Mouse (Mus musculus) forebrain, embryonic 15.5 days (tissue): ENCODE results near the gene Sebox. TPM values are rescaled to one million over a fixed set of nuclear protein-coding genes. Genes with fewer than 3 reads are reported as not detected.

Experiments
- ATAC-seq: fragments of 200-750 bp; cut with Nextera tagmentation; replicated peaks from 2 replicates; pipeline ENCODE4 v1.8.0; 2017; ENCODE audit warnings: mild to moderate bottlenecking, moderate TSS enrichment, moderate library complexity
- H3K27ac ChIP-seq: fragments of 300-500 bp; sonication (generic); replicated peaks from 2 replicates; pipeline ENCODE4 v1.5.1; 2015; ENCODE audit warnings: mild to moderate bottlenecking, inconsistent platforms
- H3K27me3 ChIP-seq: fragments of 300-500 bp; sonication (generic); 2 replicates; pipeline ENCODE4 v1.6.1; 2015; ENCODE audit warnings: inconsistent platforms
- H3K36me3 ChIP-seq: fragments of 300-500 bp; sonication (generic); 2 replicates; pipeline ENCODE4 v1.6.1; 2015; ENCODE audit warnings: mild to moderate bottlenecking, inconsistent platforms
- H3K4me1 ChIP-seq: fragments of 300-500 bp; sonication (generic); 2 replicates; pipeline ENCODE4 v1.6.1; 2015; ENCODE audit warnings: inconsistent platforms
- H3K4me2 ChIP-seq: fragments of 300-500 bp; sonication (generic); replicated peaks from 2 replicates; pipeline ENCODE4 v1.6.1; 2015; ENCODE audit warnings: mild to moderate bottlenecking, inconsistent platforms
- H3K4me3 ChIP-seq: fragments of 300-500 bp; sonication (generic); 2 replicates; pipeline ENCODE4 v1.5.1; 2015; ENCODE audit warnings: mild to moderate bottlenecking, inconsistent platforms
- H3K9ac ChIP-seq: fragments of 300-500 bp; sonication (generic); replicated peaks from 2 replicates; pipeline ENCODE4 v1.6.1; 2015; ENCODE audit warnings: mild to moderate bottlenecking, inconsistent platforms
- H3K9me3 ChIP-seq: fragments of 300-500 bp; sonication (generic); 2 replicates; pipeline ENCODE4 v1.6.1; 2016; ENCODE audit warnings: inconsistent platforms
- WGBS: fragments of 180-500 bp; shearing (Covaris S2); methylation state at CpG from one replicate; pipeline ENCODE4 v1.1.7; 2015; ENCODE audit warnings: mixed read lengths; 5-methylcytosine and 5-hydroxymethylcytosine counted together
- polyA plus RNA-seq: library from polyadenylated mRNA; unstranded; fragments of >200 nt; fragmentation: Nextera tagmentation; extraction: Ambion mirVana; gene quantifications from 2 replicates; pipeline ENCODE4 v1.2.1, GENCODE M21; 2015

Sebox gene
- polyA plus RNA-seq, 1 experiment from 2014 or later, result not detected

- Histone ChIP-seq H3K4me3 (no peak overlapping the region), H3K4me1 (peaks cover 17% of the 10 kb centered on the region), H3K27me3 (no peaks in the 10 kb centered on the region), H3K9ac (no peak overlapping the region), H3K9me3 (no peaks in the 10 kb centered on the region), H3K27ac (no peak overlapping the region), H3K36me3 (no peaks in the 10 kb centered on the region; the same call in 1 of the 2 replicates), H3K4me2 (no peak overlapping the region)
- no peak for ATAC-seq
- 88% methylated on average over 7 of the region's 7 CpGs for WGBS
Measured at GRCm38 (mm10) chr11:78467515-78467914, 35.7 kb upstream of the Sebox start.

- H3K9ac ChIP-seq, result no peak overlapping the region
- no peak for ATAC-seq
- H3K4me2 ChIP-seq, result no peak overlapping the region
- WGBS, result 73% methylated on average over 3 of the region's 3 CpGs
- H3K36me3 ChIP-seq, result no peaks in the 10 kb centered on the region; the same call in 1 of the 2 replicates
- H3K27ac ChIP-seq, result no peak overlapping the region
- H3K4me3 ChIP-seq, result no peak overlapping the region
- no peaks in the 10 kb centered on the region for H3K9me3 ChIP-seq
- H3K4me1 ChIP-seq, result peaks cover 17% of the 10 kb centered on the region
- no peaks in the 10 kb centered on the region for H3K27me3 ChIP-seq
Measured at GRCm38 (mm10) chr11:78467932-78468331, 35.3 kb upstream of the Sebox start.

GRCm38 (mm10) chr11:78471326-78472103, 31.7 kb upstream of the Sebox start:
- H3K4me1 ChIP-seq, result peaks cover 4% of the 10 kb centered on the region
- no peak overlapping the region for H3K4me2 ChIP-seq
- 92% methylated on average over 10 of the region's 10 CpGs for WGBS
- no peak overlapping the region for H3K27ac ChIP-seq
- no peak overlapping the region for H3K9ac ChIP-seq
- no peaks in the 10 kb centered on the region for H3K9me3 ChIP-seq
- no peak overlapping the region for H3K4me3 ChIP-seq
- no peak for ATAC-seq
- H3K36me3 ChIP-seq, result peaks cover 5% of the 10 kb centered on the region; the same call in 1 of the 2 replicates
- H3K27me3 ChIP-seq, result no peaks in the 10 kb centered on the region

GRCm38 (mm10) chr11:78475289-78475688, 28.0 kb upstream of the Sebox start:
- Histone ChIP-seq H3K36me3 (peaks cover 11% of the 10 kb centered on the region), H3K9ac (no peak overlapping the region), H3K9me3 (no peaks in the 10 kb centered on the region), H3K4me3 (no peak overlapping the region), H3K27me3 (no peaks in the 10 kb centered on the region), H3K4me1 (no peaks in the 10 kb centered on the region), H3K4me2 (no peak overlapping the region), H3K27ac (no peak overlapping the region)
- no peak for ATAC-seq
- 87% methylated on average over 3 of the region's 3 CpGs for WGBS

DNA sequence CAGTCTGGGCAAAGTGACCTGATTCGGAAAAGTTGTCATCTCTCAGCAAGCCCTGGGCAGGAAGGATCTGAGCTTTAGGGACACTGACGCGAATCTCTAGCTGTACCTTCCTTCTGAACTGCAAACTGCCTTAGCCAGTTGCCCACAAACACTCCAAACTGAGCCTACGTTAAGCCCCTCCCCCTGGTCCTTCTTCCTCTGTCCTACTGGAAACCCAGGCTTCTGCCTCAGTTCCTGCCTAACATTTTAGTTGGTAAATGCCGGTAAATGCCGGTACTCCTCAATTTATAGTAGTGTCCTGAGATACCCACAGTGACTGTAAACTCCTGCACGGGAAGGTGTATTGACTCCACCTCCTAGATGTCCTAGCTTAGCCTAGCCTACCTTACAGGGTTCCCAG, 19.6 kb upstream of the Sebox start:
- Histone ChIP-seq H3K9ac (no peak overlapping the region), H3K4me3 (no peak overlapping the region), H3K27me3 (no peaks in the 10 kb centered on the region), H3K27ac (no peak overlapping the region), H3K4me2 (no peak overlapping the region), H3K36me3 (peaks cover 64% of the 10 kb centered on the region), H3K9me3 (no peaks in the 10 kb centered on the region), H3K4me1 (no peaks in the 10 kb centered on the region)
- 68% methylated on average over 7 of the region's 7 CpGs for WGBS
- no peak for ATAC-seq

- ATAC-seq, result no peak
- H3K4me1 ChIP-seq, result peaks cover 11% of the 10 kb centered on the region
- H3K27me3 ChIP-seq, result peaks cover 12% of the 10 kb centered on the region; the same call in 1 of the 2 replicates
- H3K9me3 ChIP-seq, result no peaks in the 10 kb centered on the region
- H3K27ac ChIP-seq, result no peak overlapping the region
- H3K4me3 ChIP-seq, result no peak overlapping the region
- H3K4me2 ChIP-seq, result no peak overlapping the region
- WGBS, result 3% methylated on average over 8 of the region's 8 CpGs
- no peak overlapping the region for H3K9ac ChIP-seq
- H3K36me3 ChIP-seq, result peaks cover 33% of the 10 kb centered on the region
Measured at GRCm38 (mm10) chr11:78488168-78488567, 15.1 kb upstream of the Sebox start.

DNA sequence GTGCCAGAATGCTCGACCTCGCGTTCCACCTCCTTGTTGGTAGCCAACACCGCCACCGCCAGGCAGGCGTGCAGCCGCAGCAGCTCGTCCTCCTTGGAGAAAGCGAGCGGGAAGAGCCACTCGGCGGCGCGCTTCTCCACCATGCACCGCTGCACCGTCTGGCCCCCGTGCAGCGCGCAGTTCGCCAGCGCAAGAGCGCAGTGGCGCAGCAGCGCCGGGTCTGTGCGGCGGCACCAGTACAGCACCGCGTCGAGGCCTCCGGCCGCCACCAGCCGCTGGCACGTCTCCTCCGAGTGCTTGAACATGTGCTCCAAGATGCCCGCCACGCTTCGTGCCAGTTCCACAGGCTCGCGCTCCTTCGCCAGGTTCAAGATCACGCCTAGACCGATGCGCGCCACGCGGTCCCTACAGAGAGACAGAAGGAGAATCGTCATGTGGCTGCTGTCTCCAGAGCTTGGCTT, 12.4 kb upstream of the Sebox start:
- peaks cover 24% of the 10 kb centered on the region for H3K4me1 ChIP-seq
- WGBS, result 5% methylated on average over 48 of the region's 48 CpGs
- peak overlapping the region; percentile 30; the same call in 1 of the 2 replicates for H3K9ac ChIP-seq
- peak overlapping the region; percentile 23 for H3K4me3 ChIP-seq
- peak overlapping the region; percentile 51 for H3K4me2 ChIP-seq
- H3K9me3 ChIP-seq, result no peaks in the 10 kb centered on the region
- peaks cover 16% of the 10 kb centered on the region for H3K36me3 ChIP-seq
- ATAC-seq, result peak; percentile 84
- no peak overlapping the region for H3K27ac ChIP-seq
- peaks cover 12% of the 10 kb centered on the region; the same call in 1 of the 2 replicates for H3K27me3 ChIP-seq

- Histone ChIP-seq H3K36me3 (no peaks in the 10 kb centered on the region), H3K4me1 (peaks cover 34% of the 10 kb centered on the region), H3K9ac (peak overlapping the region; percentile 96; the same call in 1 of the 2 replicates), H3K27me3 (0 out of 2 replicates have a peak, but pooled peaks cover 5% of the 10 kb centered on the region), H3K9me3 (no peaks in the 10 kb centered on the region), H3K4me3 (peak overlapping the region; percentile 92), H3K27ac (no peak overlapping the region), H3K4me2 (peak overlapping the region; percentile 56)
- 8% methylated on average over 6 of the region's 6 CpGs for WGBS
- no peak for ATAC-seq
Measured at GRCm38 (mm10) chr11:78495904-78496303, 7.3 kb upstream of the Sebox start.

GRCm38 (mm10) chr11:78497071-78497541, 6.1 kb upstream of the Sebox start:
- Histone ChIP-seq H3K9ac (peak overlapping the region; percentile 96), H3K4me2 (peak overlapping the region; percentile 56), H3K27ac (peak overlapping the region; percentile 96), H3K36me3 (no peaks in the 10 kb centered on the region), H3K27me3 (no peaks in the 10 kb centered on the region), H3K4me3 (peak overlapping the region; percentile 92), H3K4me1 (peaks cover 30% of the 10 kb centered on the region), H3K9me3 (no peaks in the 10 kb centered on the region)
- under 1% methylated on average over 44 of the region's 44 CpGs for WGBS
- ATAC-seq, result peak; percentile 76

GRCm38 (mm10) chr11:78497544-78498522, 5.4 kb upstream of the Sebox start, which contains the start of gene Sarm1:
Gene Sarm1, minus strand, starts transcription at chr11:78497754.
- peak; percentile 98 for ATAC-seq
- no peaks in the 10 kb centered on the region for H3K27me3 ChIP-seq
- H3K4me1 ChIP-seq, result peaks cover 30% of the 10 kb centered on the region
- H3K9ac ChIP-seq, result peak within 1 kb of the TSS; percentile 96
- no peaks in the 10 kb centered on the region for H3K9me3 ChIP-seq
- WGBS, result 2% methylated on average over 35 of the region's 36 CpGs
- H3K27ac ChIP-seq, result peak within 1 kb of the TSS; percentile 96
- H3K36me3 ChIP-seq, result no peaks in the 10 kb centered on the region
- peak within 1 kb of the TSS; percentile 92 for H3K4me3 ChIP-seq
- H3K4me2 ChIP-seq, result peak within 1 kb of the TSS; percentile 56

- H3K4me3 ChIP-seq, result peak within 1 kb of the TSS; percentile 92
- H3K27ac ChIP-seq, result peak within 1 kb of the TSS; percentile 96
- peaks cover 38% of the 10 kb centered on the region for H3K4me1 ChIP-seq
- H3K27me3 ChIP-seq, result no peaks in the 10 kb centered on the region
- H3K9me3 ChIP-seq, result no peaks in the 10 kb centered on the region
- H3K4me2 ChIP-seq, result peak within 1 kb of the TSS; percentile 56
- ATAC-seq, result no peak
- peak within 1 kb of the TSS; percentile 61 for H3K9ac ChIP-seq
- no peaks in the 10 kb centered on the region for H3K36me3 ChIP-seq
- 64% methylated on average over 7 of the region's 7 CpGs for WGBS
Measured at GRCm38 (mm10) chr11:78499004-78499403, 4.2 kb upstream of the Sebox start, which contains the start of gene Vtn. Gene Vtn, plus strand, starts transcription at chr11:78499091.
